Mouse (Mus musculus) heart, embryonic 15.5 days (tissue): ENCODE results near the gene Dnmt3c. TPM values are rescaled to one million over a fixed set of nuclear protein-coding genes. Genes with fewer than 3 reads are reported as not detected.

Experiments
- ATAC-seq: fragments of 200-750 bp; cut with Nextera tagmentation; replicated peaks from 2 replicates; pipeline ENCODE4 v1.8.0; 2017; ENCODE audit warnings: low read depth, moderate TSS enrichment; ENCODE audit not compliant: insufficient number of reproducible peaks, insufficient read depth, low FRiP score
- H3K27ac ChIP-seq: fragments of 300-500 bp; sonication (generic); 2 replicates; pipeline ENCODE4 v1.5.1; 2015; ENCODE audit warnings: mild to moderate bottlenecking, inconsistent platforms
- H3K27me3 ChIP-seq: fragments of 300-500 bp; sonication (generic); 2 replicates; pipeline ENCODE4 v1.6.1; 2015; ENCODE audit warnings: inconsistent platforms
- H3K36me3 ChIP-seq: fragments of 300-500 bp; sonication (generic); 2 replicates; pipeline ENCODE4 v1.6.1; 2015; ENCODE audit warnings: mild to moderate bottlenecking, inconsistent platforms
- H3K4me1 ChIP-seq: fragments of 300-500 bp; sonication (generic); replicated peaks from 2 replicates; pipeline ENCODE4 v1.6.1; 2015; ENCODE audit warnings: inconsistent platforms
- H3K4me2 ChIP-seq: fragments of 300-500 bp; sonication (generic); 2 replicates; pipeline ENCODE4 v1.6.1; 2015; ENCODE audit warnings: inconsistent platforms, mild to moderate bottlenecking, moderate library complexity
- H3K4me3 ChIP-seq: fragments of 300-500 bp; sonication (generic); 2 replicates; pipeline ENCODE4 v1.5.1; 2015; ENCODE audit warnings: mild to moderate bottlenecking, inconsistent platforms
- H3K9ac ChIP-seq: fragments of 300-500 bp; sonication (generic); 2 replicates; pipeline ENCODE4 v1.6.1; 2015; ENCODE audit warnings: mild to moderate bottlenecking, inconsistent platforms
- H3K9me3 ChIP-seq: fragments of 300-500 bp; sonication (generic); replicated peaks from 2 replicates; pipeline ENCODE4 v1.6.1; 2016; ENCODE audit warnings: inconsistent platforms
- WGBS: fragments of 180-500 bp; shearing (Covaris S2); methylation state at CpG from one replicate; pipeline ENCODE4 v1.1.7; 2015; ENCODE audit warnings: mixed read lengths; 5-methylcytosine and 5-hydroxymethylcytosine counted together
- polyA plus RNA-seq: library from polyadenylated mRNA; unstranded; fragments of >200 nt; fragmentation: Nextera tagmentation; extraction: Ambion mirVana; gene quantifications from 2 replicates; pipeline ENCODE4 v1.2.1, GENCODE M21; 2015

The Dnmt3c gene
- polyA plus RNA-seq, 1 experiment from 2014 or later: not detected

GRCm38 (mm10) chr2:153772950-153773349 lies 76.5 kb downstream of the Dnmt3c start:
- Histone ChIP-seq H3K4me1 (no peaks in the 10 kb centered on the region), H3K27me3 (no peaks in the 10 kb centered on the region), H3K27ac (no peak overlapping the region), H3K36me3 (peaks cover 28% of the 10 kb centered on the region), H3K9me3 (no peaks in the 10 kb centered on the region), H3K9ac (no peak overlapping the region), H3K4me3 (no peak overlapping the region), H3K4me2 (no peak overlapping the region)
- WGBS: 91% methylated on average over 4 of the region's 4 CpGs
- no peak for ATAC-seq

- no peak for ATAC-seq
- Histone ChIP-seq H3K27me3 (no peaks in the 10 kb centered on the region), H3K4me3 (no peak overlapping the region), H3K9ac (no peak overlapping the region), H3K9me3 (no peaks in the 10 kb centered on the region), H3K4me1 (peaks cover 13% of the 10 kb centered on the region), H3K36me3 (peaks cover 14% of the 10 kb centered on the region), H3K4me2 (no peak overlapping the region), H3K27ac (no peak overlapping the region)
- 93% methylated on average over 4 of the region's 4 CpGs for WGBS
These were observed 79.0 kb downstream of the Dnmt3c start for GRCm38 (mm10) chr2:153775472-153775871.

- peak overlapping the region; percentile 40 for H3K9ac ChIP-seq
- ATAC-seq: peak; percentile 67
- H3K27ac ChIP-seq: peak overlapping the region; percentile 34; the same call in 1 of the 2 replicates
These were observed 82.3 kb downstream of the Dnmt3c start for GRCm38 (mm10) chr2:153778638-153779362.

More at GRCm38 (mm10) chr2:153778638-153779362, 82.3 kb downstream of the Dnmt3c start:
- Histone ChIP-seq H3K9me3 (no peaks in the 10 kb centered on the region), H3K27me3 (no peaks in the 10 kb centered on the region), H3K4me2 (peak overlapping the region; percentile 83), H3K36me3 (no peaks in the 10 kb centered on the region; the same call in 1 of the 2 replicates), H3K4me3 (peak overlapping the region; percentile 44), H3K4me1 (peaks cover 13% of the 10 kb centered on the region)
- 8% methylated on average over 24 of the region's 24 CpGs for whole genome bisulfite sequencing

Other genes starting within 250 kb of the Dnmt3c start
- not detected in 2 replicates for gene 4930404H24Rik, start 203.9 kb upstream of the Dnmt3c start, polyA plus RNA-seq
- gene Nol4l, start 166.7 kb upstream of the Dnmt3c start, polyA plus RNA-seq: 6.9 and 10.9 TPM in 2 replicates
- 52.4 and 57.0 TPM in 2 replicates for gene Commd7, start 63.9 kb upstream of the Dnmt3c start, polyA plus RNA-seq
- gene Dnmt3b, start 47.2 kb upstream of the Dnmt3c start, polyA plus RNA-seq: 3.6 and 10.6 TPM in 2 replicates
- gene Mapre1, start 44.6 kb downstream of the Dnmt3c start, polyA plus RNA-seq: 210 and 241 TPM in 2 replicates
- 0.16 TPM in 1 of 2 replicates, not detected in the other for gene Efcab8, start 83.3 kb downstream of the Dnmt3c start, polyA plus RNA-seq
- gene Sun5, start 174.4 kb downstream of the Dnmt3c start, polyA plus RNA-seq: not detected in 2 replicates
- not detected in 2 replicates for gene Bpifb2, start 178.4 kb downstream of the Dnmt3c start, polyA plus RNA-seq
- not detected in 2 replicates for gene Bpifb6, start 203.7 kb downstream of the Dnmt3c start, polyA plus RNA-seq
- gene Bpifb3, start 221.6 kb downstream of the Dnmt3c start, polyA plus RNA-seq: not detected in 2 replicates
- gene Bpifb4, start 241.6 kb downstream of the Dnmt3c start, polyA plus RNA-seq: not detected in 2 replicates